Mouse (Mus musculus) forebrain, embryonic 16.5 days (tissue): Measurements from ENCODE around the gene Tbpl2. TPM values are rescaled to one million over a fixed set of nuclear protein-coding genes. Genes with fewer than 3 reads are reported as not detected.

Source experiments
- ATAC-seq: fragments of 200-750 bp; cut with Nextera tagmentation; 2 replicates; pipeline ENCODE4 v1.8.0; 2017; ENCODE audit warnings: mild to moderate bottlenecking, moderate library complexity
- H3K27ac ChIP-seq: fragments of 300-500 bp; sonication (generic); 2 replicates; pipeline ENCODE4 v1.5.1; 2014; ENCODE audit warnings: low read length, control low read depth
- H3K27me3 ChIP-seq: fragments of 300-500 bp; sonication (generic); replicated peaks from 2 replicates; pipeline ENCODE4 v1.6.1; 2014; ENCODE audit warnings: low read length; ENCODE audit not compliant: control insufficient read depth, insufficient read depth
- H3K36me3 ChIP-seq: fragments of 300-500 bp; sonication (generic); 2 replicates; pipeline ENCODE4 v1.6.1; 2014; ENCODE audit not compliant: control insufficient read depth, insufficient read depth
- H3K4me1 ChIP-seq: fragments of 300-500 bp; sonication (generic); replicated peaks from 2 replicates; pipeline ENCODE4 v1.6.1; 2014; ENCODE audit warnings: low read length; ENCODE audit not compliant: control insufficient read depth, insufficient read depth
- H3K4me2 ChIP-seq: fragments of 300-500 bp; sonication (generic); 2 replicates; pipeline ENCODE4 v1.6.1; 2014; ENCODE audit warnings: mild to moderate bottlenecking, low read length, control low read depth
- H3K4me3 ChIP-seq: fragments of 300-500 bp; sonication (generic); replicated peaks from 2 replicates; pipeline ENCODE4 v1.5.1; 2014; ENCODE audit warnings: mild to moderate bottlenecking, low read length, control low read depth
- H3K9ac ChIP-seq: fragments of 300-500 bp; sonication (generic); replicated peaks from 2 replicates; pipeline ENCODE4 v1.6.1; 2014; ENCODE audit warnings: low read depth, low read length, control low read depth
- H3K9me3 ChIP-seq: fragments of 300-500 bp; sonication (generic); 2 replicates; pipeline ENCODE4 v1.6.1; 2016; ENCODE audit warnings: low read length; ENCODE audit not compliant: control insufficient read depth
- WGBS: fragments of 180-500 bp; shearing (Covaris S2); extraction: QIAGEN DNeasy Blood & Tissue Kit; methylation state at CpG from one replicate; pipeline ENCODE4 v1.1.7; 2014; 5-methylcytosine and 5-hydroxymethylcytosine counted together
- polyA plus RNA-seq: library from polyadenylated mRNA; unstranded; fragments of >200 nt; fragmentation: Nextera tagmentation; extraction: Ambion mirVana; gene quantifications from 2 replicates; pipeline ENCODE4 v1.2.1, GENCODE M21; 2015

Tbpl2 gene
- not detected in 2 replicates for polyA plus RNA-seq

- ATAC-seq: no peak
- Histone ChIP-seq H3K9ac (no peak within 1 kb of the TSS), H3K4me3 (no peak within 1 kb of the TSS), H3K27ac (no peak within 1 kb of the TSS), H3K4me1 (no peaks in the 10 kb centered on the region), H3K27me3 (no peaks in the 10 kb centered on the region), H3K9me3 (no peaks in the 10 kb centered on the region), H3K36me3 (no peaks in the 10 kb centered on the region), H3K4me2 (no peak within 1 kb of the TSS)
- 78% methylated on average over 4 of the region's 4 CpGs for WGBS
These were observed at the start of gene Tbpl2 for GRCm38 (mm10) chr2:24096495-24096894. Tbpl2 (minus strand) TSS chr2:24096595.

GRCm38 (mm10) chr2:24134373-24134772 lies 38.0 kb upstream of the Tbpl2 start:
- no peak for ATAC-seq
- H3K4me3 ChIP-seq: no peak overlapping the region
- WGBS: 83% methylated on average over 1 of the region's 1 CpGs

GRCm38 (mm10) chr2:24109085-24109484 lies 12.7 kb upstream of the Tbpl2 start:
- Histone ChIP-seq H3K9ac (no peak overlapping the region), H3K27ac (no peak overlapping the region), H3K4me3 (no peak overlapping the region), H3K4me2 (no peak overlapping the region), H3K27me3 (no peaks in the 10 kb centered on the region), H3K9me3 (no peaks in the 10 kb centered on the region), H3K36me3 (no peaks in the 10 kb centered on the region), H3K4me1 (no peaks in the 10 kb centered on the region)
- no peak for ATAC-seq

More at GRCm38 (mm10) chr2:24134373-24134772, 38.0 kb upstream of the Tbpl2 start:
- no peaks in the 10 kb centered on the region for H3K4me1 ChIP-seq
- H3K9ac ChIP-seq: no peak overlapping the region
- H3K27ac ChIP-seq: no peak overlapping the region
- H3K9me3 ChIP-seq: 0 out of 2 replicates have a peak, but pooled peaks cover 2% of the 10 kb centered on the region
- H3K4me2 ChIP-seq: no peak overlapping the region
- H3K27me3 ChIP-seq: no peaks in the 10 kb centered on the region
- H3K36me3 ChIP-seq: no peaks in the 10 kb centered on the region

GRCm38 (mm10) chr2:24103619-24104289 lies 7.4 kb upstream of the Tbpl2 start:
- WGBS: 83% methylated on average over 4 of the region's 4 CpGs
- no peak overlapping the region for H3K4me3 ChIP-seq

GRCm38 (mm10) chr2:24090921-24091320 lies 5.5 kb downstream of the Tbpl2 start:
- Histone ChIP-seq H3K27ac (no peak overlapping the region), H3K9me3 (no peaks in the 10 kb centered on the region), H3K27me3 (no peaks in the 10 kb centered on the region), H3K36me3 (no peaks in the 10 kb centered on the region), H3K9ac (no peak overlapping the region), H3K4me2 (no peak overlapping the region), H3K4me1 (no peaks in the 10 kb centered on the region), H3K4me3 (no peak overlapping the region)
- 76% methylated on average over 1 of the region's 1 CpGs for WGBS
- ATAC-seq: no peak

More at GRCm38 (mm10) chr2:24103619-24104289, 7.4 kb upstream of the Tbpl2 start:
- Histone ChIP-seq H3K9me3 (no peaks in the 10 kb centered on the region), H3K4me1 (no peaks in the 10 kb centered on the region), H3K4me2 (no peak overlapping the region), H3K36me3 (no peaks in the 10 kb centered on the region), H3K27me3 (no peaks in the 10 kb centered on the region), H3K9ac (no peak overlapping the region), H3K27ac (no peak overlapping the region)
- no peak for ATAC-seq

- ATAC-seq: no peak
These were observed 45.9 kb downstream of the Tbpl2 start for GRCm38 (mm10) chr2:24050459-24050858.

GRCm38 (mm10) chr2:24049344-24049990 lies 46.9 kb downstream of the Tbpl2 start, which contains the start of gene Hnmt:
Hnmt (minus strand) TSS chr2:24049394.
- Histone ChIP-seq H3K9ac (peak within 1 kb of the TSS; percentile 51), H3K4me3 (peak within 1 kb of the TSS; percentile 47), H3K36me3 (no peaks in the 10 kb centered on the region), H3K27me3 (no peaks in the 10 kb centered on the region), H3K27ac (peak within 1 kb of the TSS; percentile 35), H3K4me1 (peaks cover 9% of the 10 kb centered on the region; the same call in 1 of the 2 replicates), H3K9me3 (no peaks in the 10 kb centered on the region), H3K4me2 (peak within 1 kb of the TSS; percentile 64)
- 45% methylated on average over 7 of the region's 7 CpGs for WGBS
- ATAC-seq: no peak

More at GRCm38 (mm10) chr2:24050459-24050858, 45.9 kb downstream of the Tbpl2 start:
- Histone ChIP-seq H3K4me1 (peaks cover 9% of the 10 kb centered on the region; the same call in 1 of the 2 replicates), H3K27ac (no peak overlapping the region), H3K27me3 (no peaks in the 10 kb centered on the region), H3K4me2 (no peak overlapping the region), H3K9ac (no peak overlapping the region), H3K4me3 (no peak overlapping the region), H3K9me3 (no peaks in the 10 kb centered on the region), H3K36me3 (no peaks in the 10 kb centered on the region)
- WGBS: 74% methylated on average over 3 of the region's 3 CpGs

- no peaks in the 10 kb centered on the region for H3K27me3 ChIP-seq
- H3K27ac ChIP-seq: peak overlapping the region; percentile 35
- H3K4me2 ChIP-seq: peak overlapping the region; percentile 64
- H3K9ac ChIP-seq: peak overlapping the region; percentile 51
- no peaks in the 10 kb centered on the region for H3K9me3 ChIP-seq
- peak; percentile 97 for ATAC-seq
- 3% methylated on average over 16 of the region's 16 CpGs for WGBS
- H3K36me3 ChIP-seq: no peaks in the 10 kb centered on the region
- peak overlapping the region; percentile 47 for H3K4me3 ChIP-seq
- peaks cover 9% of the 10 kb centered on the region; the same call in 1 of the 2 replicates for H3K4me1 ChIP-seq
These were observed 47.8 kb downstream of the Tbpl2 start for GRCm38 (mm10) chr2:24048480-24049097.
